Mouse (Mus musculus) heart, postnatal 0 days (tissue): ENCODE data around the gene Sohlh1.

ENCODE experiments used
- CTCF ChIP-seq: IDR thresholded peaks from 2 replicates; pipeline ENCODE4 v1.5.1; 2016; ENCODE audit warnings: antibody characterized with exemption, control low read depth, low read depth
- EP300 ChIP-seq: IDR thresholded peaks from 2 replicates; pipeline ENCODE4 v1.6.1; 2016; ENCODE audit warnings: antibody characterized with exemption, low read depth

DNA sequence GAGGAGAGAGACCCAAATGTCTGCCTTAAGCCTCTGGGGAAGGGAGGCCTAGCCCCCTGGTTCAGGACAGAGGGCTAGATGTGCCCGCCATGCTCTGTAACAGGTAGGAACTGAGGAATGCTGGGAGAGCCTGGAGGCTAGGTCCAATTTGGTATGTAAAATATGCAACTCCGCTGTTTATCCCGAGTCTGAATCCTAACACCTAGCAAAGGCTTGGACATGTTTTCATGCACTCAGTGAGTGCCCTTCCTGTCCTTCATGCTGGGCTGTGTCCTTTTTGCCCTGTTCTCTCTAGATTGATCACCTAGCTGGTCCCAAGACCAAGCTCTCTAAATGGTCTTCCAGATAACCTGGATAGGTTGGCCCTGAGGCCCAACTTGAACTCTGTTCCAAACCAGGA, 12.8 kb upstream of the Sohlh1 start:
- TF ChIP-seq CTCF (no peak), EP300 (no peak)
